Mouse (Mus musculus): ENCODE results near the gene Bpifb1. TPM values are rescaled to one million over a fixed set of nuclear protein-coding genes. Genes with fewer than 3 reads are reported as not detected.
"Not testable (repeated sequence)": the region's sequence is repeated elsewhere in the genome, so short reads cannot be mapped to it uniquely, and the experiment has no call there.

Gene Bpifb1
- under 1 TPM; 0.27 to 0.37 TPM for total RNA-seq (2021)
- long read RNA-seq, experiment 1, result 0 reads
- long read RNA-seq, experiment 2, result 0 reads

GRCm38 (mm10) chr2:154190546-154191258, at the start of gene Bpifb1:
Gene Bpifb1, plus strand, starts transcription at chr2:154190818.
- DNase-seq (ENCODE audit: low spot score in 2 of 2), result no peak
- intact Hi-C loops (cut with DNase I), result no loop called here

DNA sequence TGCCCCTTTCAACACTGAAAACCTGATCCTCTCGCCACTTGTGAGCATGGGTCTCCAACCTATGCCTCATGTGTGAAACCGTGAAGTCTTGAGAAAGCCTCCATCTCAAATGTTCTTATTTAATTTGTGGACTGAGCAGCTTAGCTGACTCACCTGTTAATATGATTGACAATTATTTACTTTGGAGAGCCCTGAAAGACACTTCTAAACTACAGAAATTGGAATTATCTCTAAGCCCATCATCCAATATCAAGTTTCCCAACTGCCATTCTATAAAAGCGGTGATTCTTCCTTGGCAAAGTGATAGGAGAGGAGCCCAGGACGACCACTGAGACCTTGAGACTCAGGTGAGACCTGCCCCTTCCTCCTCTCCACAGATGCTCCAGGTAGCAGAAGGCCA, 48.0 kb upstream of the Bpifb1 start, which contains the start of gene Bpifa1:
TSS of gene Bpifa1 (plus strand) at position 301 of the 400 bp plus-strand sequence.
- intact Hi-C loops (cut with DNase I), result no loop called here
- no peak for DNase-seq (ENCODE audit: low spot score in 2 of 2)

GRCm38 (mm10) chr2:154143735-154144134, 46.9 kb upstream of the Bpifb1 start:
- DNase-seq (ENCODE audit: low spot score in 2 of 2), result peak; percentile 10 to 44
- intact Hi-C loops (cut with DNase I), result no loop called here

GRCm38 (mm10) chr2:154147496-154147895, 43.1 kb upstream of the Bpifb1 start:
- no peak for DNase-seq (ENCODE audit: low spot score in 2 of 2)
- intact Hi-C loops (cut with DNase I), result no loop called here

- DNase-seq (ENCODE audit: low spot score in 2 of 2), result peak; percentile 13 to 53
- intact Hi-C loops (cut with DNase I), result no loop called here
Observed at GRCm38 (mm10) chr2:154158433-154158832, 32.2 kb upstream of the Bpifb1 start.

DNA sequence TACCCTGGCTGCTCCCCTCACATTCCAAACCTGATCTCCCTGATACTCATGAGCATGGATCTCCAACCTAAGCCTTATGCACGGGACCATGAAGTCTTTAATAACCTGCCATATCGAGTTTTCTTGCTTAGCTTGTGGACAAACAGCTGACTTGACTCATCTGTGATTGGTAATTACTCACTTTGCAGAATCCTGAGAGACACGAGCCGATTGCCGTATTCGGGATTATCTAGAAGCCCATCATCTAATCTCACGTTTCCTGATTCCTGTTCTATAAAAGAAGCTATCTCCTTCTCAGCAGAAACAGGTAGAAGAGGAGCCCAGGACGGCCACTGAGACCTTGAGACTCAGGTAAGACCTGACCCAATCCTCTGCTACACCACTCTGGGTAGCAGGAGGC, 28.3 kb upstream of the Bpifb1 start, which contains the start of gene Bpifa5:
TSS of gene Bpifa5 (plus strand) at position 301 of the 400 bp plus-strand sequence.
- DNase-seq (ENCODE audit: low spot score in 2 of 2), result no peak
- intact Hi-C loops (cut with DNase I), result no loop called here

DNA sequence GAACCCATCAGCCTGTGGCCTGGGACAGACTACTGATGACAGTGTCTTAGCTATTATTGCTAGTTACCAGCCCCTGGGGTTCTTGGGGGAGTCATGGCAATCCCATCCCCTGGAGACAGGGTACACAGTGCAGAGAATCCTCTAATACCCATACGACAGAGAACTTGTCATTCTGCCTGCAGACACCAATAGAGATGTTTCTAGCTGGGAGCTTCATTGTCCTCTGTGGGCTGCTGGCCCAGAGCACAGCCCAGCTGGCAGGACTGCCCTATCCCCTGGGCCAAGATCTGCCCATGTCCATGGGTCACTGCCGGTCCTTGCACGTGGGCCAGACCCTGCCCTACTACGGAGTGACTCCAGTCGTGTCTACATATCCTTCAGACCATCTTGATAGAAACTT, 27.3 kb upstream of the Bpifb1 start:
- intact Hi-C loops (cut with DNase I), result no loop called here
- no peak for DNase-seq (ENCODE audit: low spot score in 2 of 2)

- no peak for DNase-seq (ENCODE audit: low spot score in 2 of 2)
- intact Hi-C loops (cut with DNase I), result no loop called here
Observed at GRCm38 (mm10) chr2:154169172-154169571, 21.4 kb upstream of the Bpifb1 start.

GRCm38 (mm10) chr2:154171621-154172020, 19.0 kb upstream of the Bpifb1 start:
- no peak for DNase-seq (ENCODE audit: low spot score in 2 of 2)
- intact Hi-C loops (cut with DNase I), result no loop called here

GRCm38 (mm10) chr2:154173313-154173712, 17.3 kb upstream of the Bpifb1 start:
- DNase-seq (ENCODE audit: low spot score in 2 of 2), result peak; percentile 44 to 69
- intact Hi-C loops (cut with DNase I), result no loop called here

- intact Hi-C loops (cut with DNase I); DNase-seq (ENCODE audit: low spot score in 2 of 2): not testable (repeated sequence)
Observed at GRCm38 (mm10) chr2:154181900-154182299, 8.7 kb upstream of the Bpifb1 start.

DNA sequence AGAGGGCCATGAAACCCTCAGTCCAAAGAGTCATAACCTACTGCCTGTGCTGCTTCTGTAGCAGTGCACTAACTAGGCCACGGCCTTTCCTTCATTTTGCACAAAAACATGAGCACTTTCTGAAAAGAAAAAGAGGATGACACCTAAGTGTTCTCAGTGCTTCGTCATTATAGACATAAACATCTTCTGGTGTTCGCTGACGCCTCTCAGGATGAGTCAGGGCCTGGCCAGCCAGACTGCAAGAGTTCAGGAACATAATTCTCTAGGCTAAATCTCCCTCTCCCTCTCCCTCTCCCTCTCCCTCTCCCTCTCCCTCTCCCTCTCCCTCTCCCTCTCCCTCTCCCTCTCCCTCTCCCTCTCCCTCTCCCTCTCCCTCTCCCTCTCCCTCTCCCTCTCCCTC, 7.6 kb upstream of the Bpifb1 start:
- intact Hi-C loops (cut with DNase I); DNase-seq (ENCODE audit: low spot score in 2 of 2): not testable (repeated sequence)

GRCm38 (mm10) chr2:154185319-154185718, 5.3 kb upstream of the Bpifb1 start:
- DNase-seq (ENCODE audit: low spot score in 2 of 2), result no peak
- intact Hi-C loops (cut with DNase I), result no loop called here

GRCm38 (mm10) chr2:154185748-154186147, 4.9 kb upstream of the Bpifb1 start:
- no peak for DNase-seq (ENCODE audit: low spot score in 2 of 2)
- intact Hi-C loops (cut with DNase I), result no loop called here

DNA sequence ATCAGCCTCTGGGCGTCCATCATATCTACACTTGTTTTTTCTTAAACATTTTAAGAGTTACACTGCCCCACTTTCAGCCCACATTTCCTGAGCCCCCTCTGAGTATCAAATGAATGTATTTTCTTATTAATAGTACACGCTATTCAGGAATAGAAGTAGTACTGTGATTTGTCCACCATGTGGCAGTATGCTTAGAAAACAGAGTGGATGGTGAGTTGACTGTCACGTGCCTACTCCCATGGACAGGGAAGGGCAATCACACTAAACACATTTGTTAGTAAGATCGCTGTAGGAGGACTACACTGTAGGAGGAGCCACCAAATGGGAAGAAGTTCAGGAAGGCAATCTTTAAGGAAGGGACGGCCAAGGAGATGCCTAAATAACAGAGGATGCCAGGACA, 3.1 kb upstream of the Bpifb1 start:
- intact Hi-C loops (cut with DNase I), result no loop called here
- DNase-seq (ENCODE audit: low spot score in 2 of 2), result no peak

- DNase-seq (ENCODE audit: low spot score in 2 of 2), result no peak
- intact Hi-C loops (cut with DNase I), result no loop called here
Observed at GRCm38 (mm10) chr2:154189877-154190434, 662 bp upstream of the Bpifb1 start.

DNA sequence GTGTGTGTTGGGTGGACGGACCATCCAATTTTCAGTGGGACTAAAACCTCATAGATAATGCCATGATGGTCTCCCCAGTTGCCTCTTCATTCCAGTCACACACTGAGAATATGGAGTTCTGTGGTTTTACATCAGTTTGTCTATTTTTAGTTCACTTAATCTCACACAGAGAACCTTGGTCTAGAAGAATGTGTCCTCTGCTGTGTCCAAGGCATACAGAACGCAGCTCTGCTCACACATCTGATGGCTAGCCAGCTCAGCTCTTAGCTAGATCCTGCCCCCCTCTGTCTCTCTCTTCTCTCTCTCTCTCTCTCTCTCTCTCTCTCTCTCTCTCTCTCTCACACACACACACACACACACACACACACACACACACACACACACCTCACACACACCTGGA, 1.5 kb downstream of the Bpifb1 start:
- DNase-seq (ENCODE audit: low spot score in 2 of 2), result no peak
- intact Hi-C loops (cut with DNase I), result no loop called here

DNA sequence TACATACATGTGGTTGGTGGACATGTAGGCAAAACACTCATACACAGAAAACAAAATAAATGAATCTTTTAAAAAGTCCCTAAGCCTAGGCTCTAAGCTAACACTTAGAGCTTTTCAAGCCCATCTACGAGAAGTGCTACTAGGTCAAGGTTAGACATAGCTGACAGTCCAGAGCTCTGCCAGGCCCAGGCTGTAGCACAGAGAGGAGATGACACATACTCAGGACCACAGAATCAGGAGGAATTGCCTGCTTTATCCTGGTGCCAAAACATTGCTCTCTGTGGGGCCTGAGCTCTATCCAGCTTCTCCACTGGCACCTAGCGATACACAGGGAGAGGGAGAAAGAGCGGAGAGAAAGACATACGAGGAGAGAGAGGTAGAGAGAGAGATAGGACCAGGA, 2.5 kb downstream of the Bpifb1 start:
- intact Hi-C loops (cut with DNase I), result no loop called here
- no peak for DNase-seq (ENCODE audit: low spot score in 2 of 2)

DNA sequence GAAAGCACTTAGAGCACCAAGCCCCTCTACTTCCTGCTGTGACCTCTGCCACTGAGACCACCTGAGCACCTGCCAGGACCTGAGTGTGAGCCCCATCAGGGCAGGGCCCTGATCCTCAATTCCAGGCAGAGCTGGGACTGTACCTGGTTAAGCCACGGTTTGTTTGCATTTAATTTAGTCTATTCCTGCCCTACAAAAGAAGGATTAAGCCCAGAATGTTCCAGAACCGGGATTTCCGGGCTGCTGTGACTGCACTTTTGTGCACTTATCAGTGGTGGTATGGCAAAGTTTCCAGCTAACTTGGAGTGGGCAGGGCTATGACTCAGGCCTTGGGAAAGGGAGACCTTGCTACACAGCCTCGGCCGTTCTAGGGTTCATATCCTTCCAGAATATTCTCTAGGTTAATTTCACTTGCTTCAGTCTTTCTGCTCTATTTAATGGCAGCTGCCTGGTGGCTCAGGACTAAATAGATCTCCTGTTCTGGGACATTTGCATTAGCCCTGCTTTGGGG, 3.4 kb downstream of the Bpifb1 start:
- intact Hi-C loops (cut with DNase I), result no loop called here
- no peak for DNase-seq (ENCODE audit: low spot score in 2 of 2)

- no peak for DNase-seq (ENCODE audit: low spot score in 2 of 2)
- intact Hi-C loops (cut with DNase I), result no loop called here
Observed at GRCm38 (mm10) chr2:154197036-154197435, 6.4 kb downstream of the Bpifb1 start.

DNA sequence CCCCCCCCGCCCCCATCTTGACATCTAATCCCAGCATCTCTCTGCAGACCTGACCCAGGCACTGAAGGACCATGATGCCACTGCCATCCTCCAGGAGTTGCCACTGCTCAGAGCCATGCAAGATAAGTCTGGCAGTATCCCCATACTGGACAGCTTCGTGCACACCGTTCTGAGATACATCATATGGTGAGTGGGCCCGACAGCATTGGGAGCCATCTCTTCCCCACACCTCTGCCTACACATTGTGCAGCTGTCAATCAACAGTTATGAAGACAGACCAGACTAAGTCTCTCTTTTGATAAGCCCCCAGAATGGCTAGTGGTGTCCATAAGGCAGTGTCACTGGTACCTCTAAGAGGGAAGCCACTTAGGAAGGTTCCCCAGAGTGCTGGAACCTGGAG, 14.0 kb downstream of the Bpifb1 start:
- peak; percentile 48 to 63 for DNase-seq (ENCODE audit: low spot score in 2 of 2)
- intact Hi-C loops (cut with DNase I), result no loop called here
